Mouse (Mus musculus) fibroblast of lung, adult 2 months (primary cell): ENCODE measurements around the gene Map3k1.

Experiments
- DNase-seq: peaks from one replicate; pipeline ENCODE4 v3.0.0-alpha.2; 2011; ENCODE audit warnings: low read depth

Map3k1 gene

DNA sequence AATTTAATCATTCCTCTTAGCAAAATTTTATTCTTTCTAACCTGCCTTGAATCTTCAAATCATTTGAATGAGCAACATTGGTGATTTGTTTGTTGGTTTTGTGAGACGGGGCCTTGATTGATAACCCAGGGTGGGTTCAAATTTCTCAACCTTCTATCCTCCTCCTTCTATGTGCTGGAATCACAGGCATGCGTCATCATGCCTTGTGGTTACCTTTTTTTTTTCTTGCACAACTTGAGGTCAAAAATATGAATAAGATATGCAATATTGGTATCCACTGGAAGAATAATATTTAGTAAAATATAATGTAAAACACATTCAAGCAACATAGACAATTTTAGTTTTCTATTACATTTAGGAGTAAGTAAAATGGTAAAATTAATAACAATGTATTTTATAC, 3.9 kb upstream of the Map3k1 start:
- no peak for DNase-seq

DNA sequence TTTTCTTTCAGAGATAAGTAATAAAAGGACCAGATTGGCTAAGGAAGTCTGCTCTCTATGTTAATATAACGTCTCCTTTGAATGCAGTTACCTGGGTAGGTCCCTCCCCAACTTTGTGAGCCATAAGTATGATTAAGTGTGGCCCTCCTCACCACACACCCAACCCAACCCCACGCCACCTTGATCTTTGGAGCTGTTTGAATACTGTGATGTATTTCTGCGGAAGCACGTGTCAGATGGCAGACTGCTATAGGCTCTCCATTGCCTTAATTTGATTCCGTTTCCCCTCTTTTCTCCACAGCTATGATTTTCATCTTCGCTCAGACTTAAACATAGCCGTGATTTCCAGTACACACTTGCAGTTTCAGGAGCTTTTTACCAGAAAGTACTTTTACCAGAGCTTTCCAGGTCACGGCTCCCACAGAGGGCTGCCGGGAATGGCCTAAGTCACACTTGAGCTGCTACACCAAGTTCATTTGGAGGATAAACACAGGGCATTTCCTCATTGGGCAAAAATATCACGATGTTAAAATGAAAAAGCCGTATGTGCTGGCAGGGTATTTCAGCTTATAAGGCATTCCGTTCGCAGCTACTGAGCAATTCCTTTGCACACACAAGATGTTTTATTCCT, 2.3 kb upstream of the Map3k1 start:
- DNase-seq = no peak

DNA sequence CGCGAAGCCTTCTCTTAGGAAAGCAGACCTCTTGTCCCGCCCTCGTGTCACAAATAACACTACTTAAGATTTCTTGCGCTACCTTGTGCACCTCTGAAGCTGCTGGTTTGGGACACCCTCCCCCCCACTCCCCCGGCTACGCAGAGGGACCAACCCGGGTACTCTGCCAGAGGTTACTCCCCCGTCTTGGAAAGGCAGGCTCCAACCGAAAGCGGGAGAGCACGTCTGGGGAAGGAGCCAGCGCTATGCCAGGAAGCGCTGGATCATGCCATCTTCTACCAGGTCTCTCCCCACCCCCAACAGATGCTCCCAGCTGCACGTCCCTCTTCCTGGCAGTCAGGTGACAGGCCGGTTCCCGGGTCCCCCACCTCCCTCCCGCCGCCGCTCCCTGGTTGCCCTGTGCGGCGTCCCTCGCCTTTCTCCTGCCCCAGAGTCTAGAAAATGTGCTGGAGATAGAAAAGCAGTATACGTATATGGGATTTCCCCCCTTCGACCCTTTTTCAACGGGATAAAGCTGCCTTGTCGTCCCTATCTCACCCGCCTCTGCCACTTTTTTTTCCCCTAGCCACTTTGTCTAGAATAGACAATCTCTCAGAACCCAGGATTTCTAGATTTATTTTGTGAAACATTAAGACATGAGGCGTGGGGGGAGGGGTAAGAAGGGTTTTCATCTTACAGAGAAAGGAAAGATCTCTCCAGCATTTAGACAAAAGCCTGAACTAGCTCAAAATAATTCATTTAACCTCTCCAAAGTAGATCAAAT, 854 bp upstream of the Map3k1 start:
- DNase-seq = no peak

DNA sequence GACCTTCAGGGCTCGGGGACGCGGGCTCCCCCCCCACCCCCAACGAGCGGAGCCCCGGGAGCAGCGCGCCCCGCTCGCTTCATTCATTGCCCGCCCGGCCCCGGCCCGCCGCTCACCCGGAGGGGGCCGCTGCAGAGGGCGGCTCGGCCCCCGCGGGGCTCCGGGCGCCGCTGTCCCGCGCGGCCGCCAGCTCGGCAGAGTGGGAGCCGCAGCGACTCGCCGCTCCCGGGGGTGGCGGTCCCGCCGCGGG, 481 bp downstream of the Map3k1 start:
- DNase-seq = no peak

DNA sequence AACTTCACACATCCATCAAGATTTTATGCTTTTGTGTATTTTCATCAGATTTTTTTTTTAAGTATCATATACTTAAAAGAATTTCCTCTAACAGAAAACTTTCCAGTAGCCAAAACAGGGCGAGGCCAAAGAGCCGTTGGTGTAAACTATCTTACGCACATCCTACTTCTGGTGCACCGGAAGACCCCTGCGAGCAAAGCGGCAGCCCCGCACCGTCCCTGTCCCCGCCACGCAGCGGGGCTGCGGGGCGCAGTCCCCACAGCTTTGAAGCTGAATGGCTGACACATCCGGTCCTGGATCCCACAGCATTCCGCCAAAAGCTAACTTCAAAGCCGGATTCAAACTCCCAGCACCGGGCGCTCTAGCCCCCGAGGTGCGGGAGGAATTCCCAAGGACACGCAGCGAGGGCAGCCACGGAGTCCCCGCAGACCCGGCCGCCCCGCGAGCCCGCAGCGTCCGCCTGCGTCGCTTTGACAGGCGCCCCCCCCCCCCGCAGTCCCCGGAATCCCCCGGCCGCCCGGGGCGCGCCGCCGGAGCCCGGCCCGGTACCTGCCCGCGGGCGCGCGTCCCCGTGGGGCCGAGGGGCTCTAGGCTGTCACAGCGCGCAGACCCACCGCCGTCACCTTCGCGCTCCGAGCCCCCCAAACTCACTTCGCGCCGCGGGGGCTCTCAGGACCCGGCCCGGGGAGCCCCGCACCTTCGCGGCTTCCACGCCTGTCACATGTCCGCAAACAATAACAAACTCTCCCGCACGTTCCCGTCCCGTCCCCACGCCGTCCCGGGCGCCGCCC, 1.0 kb downstream of the Map3k1 start:
- no peak for DNase-seq

DNA sequence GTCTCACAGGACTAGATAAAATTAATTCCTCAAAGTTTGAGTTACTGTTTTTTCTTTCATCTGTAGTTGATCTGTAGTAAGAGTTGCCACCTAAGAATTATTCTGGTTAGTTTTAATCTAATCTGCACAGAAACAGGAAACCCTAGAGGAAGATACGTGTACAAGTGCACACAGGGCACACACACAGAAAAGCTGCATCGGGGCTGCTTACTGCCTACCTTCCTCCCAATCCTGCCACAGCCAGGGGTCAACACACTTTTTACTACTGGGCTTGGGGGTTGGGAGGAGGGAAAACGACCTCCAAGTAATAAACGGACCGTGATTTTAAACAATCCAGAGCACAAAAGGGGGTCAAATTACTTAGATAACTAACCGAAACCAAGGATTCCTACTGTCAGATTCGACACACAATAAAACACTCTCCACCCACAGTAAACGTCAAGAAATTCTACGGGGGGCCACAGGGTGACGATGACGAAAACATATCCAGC, 1.6 kb downstream of the Map3k1 start:
- no peak for DNase-seq

DNA sequence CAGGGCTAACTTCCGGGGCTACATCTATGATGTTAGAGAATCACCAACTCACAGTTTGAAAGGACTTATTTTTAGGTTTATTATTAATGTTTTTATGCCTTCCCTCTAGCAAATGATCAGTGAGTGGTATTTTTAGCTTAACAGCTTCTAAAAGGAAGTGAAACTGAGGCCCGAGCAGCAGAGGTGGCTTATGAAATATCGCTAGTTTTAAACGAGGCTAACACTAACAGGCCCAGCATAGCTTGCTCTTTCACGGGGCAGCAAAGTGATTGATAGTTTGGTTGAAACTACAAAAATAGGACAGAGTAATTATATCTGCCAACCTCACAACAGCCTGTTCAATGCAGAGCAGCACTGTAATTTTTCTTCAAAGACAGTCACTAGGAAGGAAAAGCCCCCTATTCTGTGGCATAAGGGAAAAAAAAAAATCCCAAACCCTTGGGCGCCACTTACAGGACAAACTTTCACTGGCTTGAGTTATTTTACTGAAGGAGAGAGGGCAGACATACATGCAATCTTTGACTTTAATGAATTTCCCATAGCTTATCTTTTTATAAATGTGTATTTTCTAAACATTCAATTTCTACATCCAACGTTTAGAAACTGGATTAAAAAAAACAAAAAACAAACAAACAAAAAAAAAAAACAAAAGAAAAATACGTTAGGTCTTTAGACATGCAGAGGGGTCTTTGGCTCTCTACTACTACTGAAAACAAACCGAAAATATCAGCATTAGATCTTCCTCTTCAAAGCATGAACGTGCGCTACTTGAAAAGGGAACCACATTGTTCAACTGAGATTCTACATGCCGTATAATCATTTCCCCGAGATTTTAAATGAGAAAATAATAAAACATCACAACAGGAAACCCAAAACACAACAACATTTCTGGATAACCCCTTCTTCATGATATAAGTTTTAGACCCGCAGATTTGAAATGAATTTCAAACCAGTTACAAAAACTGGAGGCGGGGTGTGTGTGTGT, 2.8 kb downstream of the Map3k1 start:
- DNase-seq = no peak

DNA sequence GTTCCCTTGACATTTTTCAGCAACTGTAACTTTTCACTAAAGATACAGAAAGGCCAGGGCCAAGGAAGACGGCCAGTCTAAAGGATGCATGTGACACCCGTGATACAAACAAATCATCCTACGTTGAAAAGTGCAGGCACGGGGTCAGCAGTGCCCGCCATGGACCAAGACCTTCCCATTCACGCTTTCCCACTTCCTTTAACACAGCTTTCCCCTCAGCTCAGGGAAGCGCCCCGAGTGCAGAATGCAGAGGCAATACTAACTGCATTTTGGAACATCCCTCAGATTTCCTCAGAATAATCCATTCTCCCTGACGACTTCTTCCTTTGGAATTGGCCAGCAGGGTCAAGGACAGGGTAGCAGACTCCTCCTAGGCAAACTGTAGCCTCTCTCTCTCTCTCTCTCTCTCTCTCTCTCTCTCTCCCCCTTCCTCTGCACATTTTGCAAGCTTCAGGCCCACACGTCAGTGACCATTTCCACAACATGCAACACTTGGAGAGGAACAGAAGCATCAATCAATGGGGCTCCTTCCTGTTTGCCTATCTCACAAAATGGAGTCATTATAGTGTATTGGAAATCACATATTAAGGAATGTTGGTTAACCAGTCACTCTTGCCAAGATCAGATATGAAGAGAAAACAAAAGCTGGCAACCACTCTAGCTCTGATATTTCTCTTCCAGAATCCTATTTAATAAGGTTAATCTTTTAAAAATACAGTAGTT, 3.7 kb downstream of the Map3k1 start:
- no peak for DNase-seq

DNA sequence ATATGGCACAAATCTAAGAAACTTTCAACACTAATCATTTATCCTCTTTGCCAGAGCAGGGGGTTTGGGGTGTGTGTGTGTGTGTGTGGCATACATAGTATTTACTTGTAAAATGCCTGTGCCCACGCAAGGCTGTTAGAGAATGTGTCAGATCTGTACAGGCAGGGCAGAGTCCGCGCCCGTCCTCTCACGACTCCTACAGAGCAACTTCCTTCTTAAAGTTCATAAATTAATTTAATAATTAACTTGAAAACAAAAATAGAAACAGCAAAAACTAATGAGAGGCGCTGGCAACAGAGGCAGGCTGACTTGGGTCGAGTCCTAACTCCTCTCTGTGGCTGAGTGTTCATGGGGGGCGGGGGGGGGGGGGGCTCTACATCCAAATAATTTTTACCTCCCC, 4.6 kb downstream of the Map3k1 start:
- no peak for DNase-seq

DNA sequence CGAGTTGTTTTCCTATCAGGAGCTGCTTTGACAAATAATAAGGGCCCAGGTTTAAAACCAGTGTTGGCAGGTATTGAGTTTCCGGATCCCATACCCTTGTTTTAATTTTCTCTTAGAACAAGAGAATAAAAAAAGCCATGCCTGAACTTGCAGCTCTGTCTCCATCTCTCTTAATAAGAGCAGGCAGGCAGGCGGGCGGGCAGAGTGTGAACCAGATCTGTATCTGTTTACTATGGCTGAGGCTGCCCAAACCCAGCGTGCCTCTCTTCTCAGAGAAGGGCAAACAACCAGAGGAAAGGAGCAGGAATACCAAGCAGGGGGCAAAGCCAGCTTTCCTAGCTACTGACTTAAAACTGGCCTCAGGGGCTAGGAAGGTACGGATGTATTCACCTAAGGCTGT, 5.3 kb downstream of the Map3k1 start:
- DNase-seq = no peak

DNA sequence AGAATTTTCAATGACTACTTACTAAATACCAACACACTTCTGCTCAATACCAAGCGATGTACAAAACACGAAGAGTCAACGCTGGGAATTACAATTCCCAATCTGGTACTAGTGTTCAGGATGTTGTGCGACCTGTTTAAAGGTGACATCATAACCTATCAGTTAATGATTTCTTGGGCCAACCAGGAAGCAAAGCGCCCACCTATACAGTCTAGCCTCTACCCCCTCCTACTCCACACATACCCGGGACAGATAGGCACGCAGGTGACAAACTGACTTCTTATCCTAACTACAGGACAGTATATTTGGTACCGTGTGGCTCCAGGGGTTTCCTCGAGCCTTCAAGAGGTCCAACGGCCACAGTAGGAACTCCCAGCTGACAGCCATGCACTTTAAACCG, 5.9 kb downstream of the Map3k1 start:
- no peak for DNase-seq

DNA sequence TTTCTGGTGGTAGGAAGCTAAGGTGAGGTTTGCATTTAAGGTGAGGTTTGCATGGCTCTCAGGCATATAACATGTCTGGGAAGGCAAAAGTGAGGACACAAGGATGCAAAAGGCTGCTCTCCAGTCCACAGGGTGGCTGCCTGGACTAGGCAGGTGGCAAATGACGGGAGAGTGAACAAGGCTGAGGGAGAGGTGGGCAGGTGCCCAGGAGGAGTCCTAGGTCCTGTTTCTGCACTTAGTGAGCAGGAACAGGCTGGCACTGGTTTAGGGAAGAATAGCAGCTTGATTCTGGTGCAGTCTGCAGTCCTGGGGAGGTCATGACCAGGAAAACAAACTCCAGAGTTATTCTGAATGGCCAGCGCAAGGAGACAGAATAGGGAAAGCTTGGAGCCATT, 6.5 kb downstream of the Map3k1 start:
- DNase-seq = no peak

DNA sequence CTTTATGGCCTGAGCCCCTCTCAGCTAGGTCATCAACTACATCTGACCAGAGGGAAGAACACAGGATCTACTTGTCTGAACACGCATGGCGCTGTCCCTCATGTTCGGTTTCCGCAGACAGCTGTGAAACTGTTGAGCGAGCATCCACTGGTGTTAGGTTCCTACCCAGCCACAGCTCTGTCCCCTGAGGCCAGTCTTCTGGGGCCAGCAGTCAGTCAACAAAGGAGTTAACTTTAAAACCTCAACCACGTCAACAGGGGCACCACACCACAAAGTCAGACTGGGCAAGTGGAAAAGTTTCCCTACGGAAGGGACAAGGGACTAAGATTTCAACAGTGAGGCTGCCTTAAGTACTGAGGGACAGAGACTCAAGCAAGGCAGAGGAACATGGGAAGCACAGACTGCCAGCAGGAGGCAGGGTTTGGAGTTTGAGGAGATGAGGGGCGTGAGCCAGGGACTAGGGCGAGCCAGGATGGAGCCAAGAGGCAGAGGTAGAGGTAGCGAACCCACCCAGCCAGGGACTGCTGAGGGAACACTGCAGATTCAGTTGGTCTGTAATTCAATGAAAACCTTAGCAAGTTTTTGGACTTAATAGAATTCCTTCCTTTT, 7.0 kb downstream of the Map3k1 start:
- DNase-seq = no peak

DNA sequence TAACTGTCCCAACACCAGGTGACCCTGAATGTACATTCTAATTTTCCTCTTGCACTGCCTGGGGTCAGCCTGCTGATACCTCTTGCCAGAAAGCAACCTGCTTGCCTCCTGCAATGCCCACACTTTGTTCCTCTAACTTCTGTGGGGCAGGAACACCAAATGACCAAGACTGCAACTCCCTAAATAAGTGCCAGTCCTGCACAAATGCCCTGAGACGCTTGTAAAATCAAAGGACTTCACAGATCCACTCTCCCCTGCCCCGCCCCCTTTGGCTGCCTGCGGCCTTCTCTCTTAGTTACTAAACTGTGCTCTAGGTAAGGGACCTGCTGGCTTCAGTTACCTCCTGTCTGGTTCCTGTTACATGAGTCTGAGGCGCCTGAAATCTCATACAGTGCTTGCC, 7.9 kb downstream of the Map3k1 start:
- no peak for DNase-seq

DNA sequence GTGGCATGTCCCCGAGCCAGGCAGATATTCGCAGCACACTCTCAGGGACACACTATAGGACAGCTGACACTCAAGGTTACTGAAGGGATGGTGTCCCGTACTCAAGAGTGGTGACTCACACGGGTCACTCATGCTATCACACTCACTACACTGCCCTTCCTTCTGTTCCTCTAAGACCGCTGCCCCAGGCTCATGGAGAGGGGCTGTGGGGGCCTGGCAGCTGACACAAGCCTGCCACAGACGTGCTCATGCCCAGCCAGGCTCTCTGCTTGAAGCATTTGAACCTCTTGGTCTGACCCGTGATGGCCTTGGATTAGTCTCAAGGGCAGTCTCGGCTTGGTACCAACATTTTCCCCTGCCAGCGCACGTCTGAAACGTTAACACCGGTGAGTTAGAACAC, 10.7 kb downstream of the Map3k1 start:
- DNase-seq = peak; percentile 58

DNA sequence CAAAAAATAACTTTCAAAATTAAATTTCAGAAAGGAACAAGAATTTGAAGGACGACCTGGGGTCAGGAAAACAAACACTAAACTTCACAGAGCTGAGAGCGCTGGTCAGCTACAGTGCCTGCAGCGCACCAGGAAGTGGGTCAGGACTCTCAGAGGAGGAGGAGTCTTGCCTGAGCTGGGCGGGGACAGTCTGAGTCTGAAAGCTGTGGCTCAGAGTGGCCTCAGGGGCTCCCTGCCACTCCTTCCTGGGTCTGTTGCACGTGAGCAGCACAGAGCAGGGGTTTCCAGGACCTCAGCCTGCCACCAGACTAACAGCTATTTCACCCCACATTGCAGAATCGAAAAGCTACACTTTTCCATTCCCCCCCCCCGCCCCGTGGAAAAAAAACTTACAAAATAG, 11.8 kb downstream of the Map3k1 start:
- peak; percentile 56 for DNase-seq

DNA sequence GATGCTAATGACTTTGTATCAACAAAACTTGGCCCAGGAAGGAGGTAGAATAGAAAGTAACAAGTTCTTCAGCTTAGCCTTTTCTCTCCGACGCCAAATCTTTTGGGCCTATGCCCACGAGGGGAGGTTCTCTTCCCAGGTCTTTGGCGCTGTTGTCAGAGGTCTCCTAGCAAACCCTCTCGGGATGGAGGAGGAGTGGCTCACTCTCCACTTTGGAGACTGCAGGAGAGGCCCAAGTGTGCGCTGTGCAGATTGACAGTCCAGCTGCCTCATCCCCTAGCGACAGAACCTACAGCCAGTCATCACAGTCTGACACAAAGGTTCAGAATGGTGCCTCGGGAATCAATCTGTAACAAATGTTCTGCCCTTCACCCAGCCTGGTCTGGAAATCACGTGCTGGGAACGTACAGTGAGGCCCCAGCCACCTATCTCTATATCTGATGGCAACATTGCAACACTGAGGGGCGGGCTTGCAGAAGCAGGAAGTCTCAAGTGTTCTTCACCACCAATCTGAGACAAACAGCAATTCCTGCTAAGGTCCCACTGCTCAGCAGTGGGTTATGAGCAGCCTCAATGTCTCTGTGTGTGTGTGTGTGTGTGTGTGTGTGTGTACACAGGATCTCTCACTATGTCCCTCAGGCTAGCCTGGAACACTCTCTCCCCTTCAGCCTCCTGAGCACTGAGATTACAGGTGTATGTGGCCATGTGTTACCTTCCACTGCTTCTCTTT, 12.4 kb downstream of the Map3k1 start:
- DNase-seq = no peak

DNA sequence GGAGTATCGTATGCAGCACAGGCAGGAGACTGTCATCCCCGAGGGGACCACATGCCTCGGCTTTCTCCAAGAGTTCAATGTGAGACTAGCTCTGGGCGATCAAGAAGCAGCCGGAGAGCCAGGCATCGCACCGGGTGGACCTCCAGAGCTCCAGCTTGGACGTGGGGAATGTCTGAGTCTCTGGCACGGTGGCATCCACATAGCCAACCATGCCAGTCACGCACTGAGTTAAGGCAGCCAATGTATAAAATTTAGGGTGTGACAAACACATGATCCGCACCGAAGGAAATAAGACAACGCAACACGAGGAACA, 15.9 kb downstream of the Map3k1 start:
- DNase-seq = no peak

DNA sequence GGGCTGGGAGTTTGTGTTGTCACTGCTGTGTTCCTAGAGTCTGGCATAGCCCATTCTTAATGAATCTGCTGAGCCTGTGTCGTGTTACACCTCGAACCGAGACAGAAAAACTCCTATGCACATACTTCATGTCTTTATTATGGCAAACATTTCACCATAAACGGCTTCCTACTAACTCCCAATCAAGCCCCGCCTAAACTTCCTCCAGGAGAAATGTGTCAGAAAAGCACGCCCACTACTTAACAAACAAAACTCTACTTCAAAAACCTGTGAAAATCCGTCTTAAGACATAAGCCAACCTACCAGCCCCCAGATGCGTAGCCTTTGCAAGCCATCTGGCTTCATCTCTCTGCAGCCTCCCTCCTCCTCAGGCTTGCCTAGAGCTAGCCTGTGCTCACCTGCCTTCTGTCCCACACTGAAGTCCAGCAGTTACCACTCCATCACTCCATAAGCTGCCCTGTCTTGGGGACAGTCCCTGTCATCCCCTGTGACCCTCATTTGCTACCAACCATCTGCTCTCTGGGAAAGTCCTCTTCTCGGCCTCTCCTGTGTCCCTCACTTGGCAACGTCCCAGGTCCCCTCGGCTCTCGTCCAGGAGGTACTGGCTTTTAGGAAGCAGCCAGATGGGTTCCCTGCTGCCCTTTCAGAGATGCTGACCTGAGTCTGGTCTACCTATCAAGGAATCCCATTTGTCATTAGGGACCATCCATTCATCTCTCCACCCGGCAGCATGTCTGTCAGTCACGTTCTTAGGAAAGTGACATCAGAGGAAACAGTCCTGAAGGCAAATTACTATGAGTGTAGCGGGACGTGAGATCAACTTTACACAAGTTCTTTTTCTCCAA, 16.4 kb downstream of the Map3k1 start:
- no peak for DNase-seq

DNA sequence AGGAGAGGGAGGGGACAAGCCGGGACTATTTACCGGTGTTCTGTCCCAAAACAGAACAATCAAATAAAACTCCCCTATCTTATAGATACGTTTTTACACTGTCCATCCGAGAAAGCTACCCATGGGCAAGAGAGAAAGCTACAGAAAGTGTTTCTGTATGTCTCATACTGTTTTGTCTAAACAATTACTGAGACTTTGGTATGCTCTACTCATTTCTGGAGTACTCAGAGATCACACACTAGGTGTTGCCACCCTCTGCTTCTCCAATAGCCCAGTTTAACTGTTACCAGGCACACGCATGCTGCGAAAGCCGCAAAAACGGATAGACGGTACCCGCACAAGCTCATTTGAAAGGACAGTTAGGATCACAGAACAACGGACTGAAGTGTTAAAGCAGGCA, 17.2 kb downstream of the Map3k1 start:
- no peak for DNase-seq
